Mouse (Mus musculus): ENCODE results near the gene Adprhl1. TPM values are rescaled to one million over a fixed set of nuclear protein-coding genes. Genes with fewer than 3 reads are reported as not detected.

Adprhl1 gene
- total RNA-seq, 4 experiments from 2014 or later: 1.4 to 2.3 (median 1.7) TPM

Small RNAs within 50 kb of the gene (microRNA-seq; reads per million reads assigned to microRNA genes)
- 11.5 to 22.1 reads per million in 2 experiments for gene Mir1968

Other genes starting within 250 kb of the Adprhl1 start
- gene F7, start 228.1 kb downstream of the Adprhl1 start, total RNA-seq (2022): under 1 TPM in 2 of 4 experiments, not detected in 2; 0.19 to 0.20 TPM
- not detected for gene F10, start 216.9 kb downstream of the Adprhl1 start, total RNA-seq (2022)
- gene Proz, start 193.2 kb downstream of the Adprhl1 start, total RNA-seq (2022): not detected
- 10 to 100 TPM; 24.6 to 33.1 (median 28.5) TPM for gene Pcid2, start 148.7 kb downstream of the Adprhl1 start, total RNA-seq (2022)
- 10 to 100 TPM; 52.9 to 58.8 (median 53.7) TPM for gene Cul4a, start 148.5 kb downstream of the Adprhl1 start, total RNA-seq (2022)
- gene Lamp1, start 95.0 kb downstream of the Adprhl1 start, total RNA-seq (2022): 100 to 1,000 TPM; 296 to 343 (median 307) TPM
- 1 to 10 TPM; 5.1 to 7.4 (median 5.7) TPM for gene Grtp1, start 53.5 kb downstream of the Adprhl1 start, total RNA-seq (2022)
- 10 to 100 TPM; 38.6 to 43.6 (median 39.0) TPM for gene Dcun1d2, start 34.0 kb upstream of the Adprhl1 start, total RNA-seq (2022)
- gene Tmco3, start 34.0 kb upstream of the Adprhl1 start, total RNA-seq (2022): 10 to 100 TPM; 39.5 to 52.8 (median 50.3) TPM
- 10 to 100 TPM; 49.4 to 72.9 (median 53.6) TPM for gene Tfdp1, start 84.6 kb upstream of the Adprhl1 start, total RNA-seq (2022)
- gene Atp4b, start 142.7 kb upstream of the Adprhl1 start, total RNA-seq (2022): not detected
- under 1 TPM in 1 of 4 experiments, not detected in 3; 0.09 TPM for gene Grk1, start 150.9 kb upstream of the Adprhl1 start, total RNA-seq (2022)
- 1 to 10 TPM; 3.4 to 5.1 (median 4.1) TPM for gene Tmem255b, start 181.0 kb upstream of the Adprhl1 start, total RNA-seq (2022)
- gene Gas6, start 240.3 kb upstream of the Adprhl1 start, total RNA-seq (2022): 100 to 1,000 TPM in 3 of 4 experiments, 10 to 100 TPM in 1; 97.2 to 113 (median 110) TPM

Data from left cerebral cortex, adult 8-10 months (tissue).